Comparison of ENCODE assay signal across 9 mouse cellular contexts in the genomic region with DNA sequence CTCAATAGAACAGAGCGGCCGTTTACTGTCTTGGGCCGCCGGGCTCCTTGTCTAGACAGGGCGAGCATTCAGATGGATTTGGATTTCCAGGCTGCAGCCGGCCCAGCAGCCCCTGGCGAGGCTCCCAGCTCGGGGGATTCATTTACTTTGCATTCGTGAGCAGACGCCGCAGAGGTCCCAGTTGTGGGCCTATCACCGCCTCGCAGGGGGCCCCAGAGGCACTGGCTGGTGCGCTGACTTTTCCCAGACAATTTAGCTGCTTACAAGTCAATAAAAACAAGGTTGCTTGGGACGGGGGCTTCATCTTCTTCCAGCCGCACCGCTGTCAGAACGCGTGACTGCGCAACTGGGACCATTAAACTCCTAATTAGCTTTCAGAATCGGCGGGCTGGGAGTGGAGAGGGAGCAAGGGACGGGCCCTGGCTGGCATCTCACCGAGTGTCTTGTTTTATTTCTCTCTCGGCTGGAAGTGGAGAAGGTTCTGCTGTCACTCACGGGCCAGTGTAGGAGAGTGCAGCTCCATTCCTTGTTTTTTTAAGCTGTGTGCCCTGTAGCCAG.
DNase-seq lines count a peak whose midpoint lies in the region; ATAC-seq lines count a peak whose summit lies in the region.
"Had no signal": no experiment of that assay in that cellular context is flagged by ENCODE, and none has a peak within 500 bp of the region (broad histone marks: within the 10 kb centered on the region; RNA-seq: fewer than 3 reads in every experiment).

No protein-coding gene starts in this region.

- DNase-seq in cerebellum, adult 18-20 months: peak; percentile 9 to 10
- no peak for DNase-seq in cerebellum, adult 9-10 months
- DNase-seq in ovary, postnatal 36 days (ENCODE audit: low spot score): peak; percentile 24
- DNase-seq in ovary, postnatal 14 days (ENCODE audit: low spot score): no peak
- peak; percentile 28 for DNase-seq in lung, postnatal 14 days
- no peak for DNase-seq in spleen, adult 18-20 months

- peaks cover 67% of the 10 kb centered on the region for H3K4me1 ChIP-seq in hindbrain, embryonic 12.5 days
- peaks cover 39% of the 10 kb centered on the region for H3K4me1 ChIP-seq in stomach, embryonic 16.5 days (ENCODE audit: control insufficient read depth, insufficient read depth, low read length)

- ATAC-seq in hindbrain, embryonic 12.5 days (ENCODE audit: low FRiP score): peak; percentile 81
- ATAC-seq in stomach, embryonic 16.5 days (ENCODE audit: insufficient read depth, low FRiP score): peak; percentile 62; the same call in 1 of the 2 replicates

- peaks cover 16% of the 10 kb centered on the region for H3K27me3 ChIP-seq in hindbrain, embryonic 12.5 days
- H3K27me3 ChIP-seq in stomach, embryonic 16.5 days (ENCODE audit: control insufficient read depth, insufficient read depth, low read length): no peaks in the 10 kb centered on the region; the same call in 1 of the 2 replicates

- peak overlapping the region; percentile 48 for H3K4me2 ChIP-seq in hindbrain, embryonic 12.5 days (replicated peaks)
- H3K4me2 ChIP-seq in stomach, embryonic 16.5 days (ENCODE audit: low read depth, low read length): peak overlapping the region; percentile 49

- peak overlapping the region; percentile 72 for H3K27ac ChIP-seq in hindbrain, embryonic 12.5 days
- H3K27ac ChIP-seq in stomach, embryonic 16.5 days (ENCODE audit: low read length): peak overlapping the region; percentile 58; the same call in 1 of the 2 replicates
- H3K27ac ChIP-seq: left cerebral cortex, adult 2 months had no signal

- peaks cover 3% of the 10 kb centered on the region; the same call in 1 of the 2 replicates for H3K9me3 ChIP-seq in hindbrain, embryonic 12.5 days (replicated peaks)
- peaks cover 9% of the 10 kb centered on the region; the same call in 1 of the 2 replicates for H3K9me3 ChIP-seq in stomach, embryonic 16.5 days (replicated peaks; ENCODE audit: control insufficient read depth, low read length)

- H3K36me3 ChIP-seq in hindbrain, embryonic 12.5 days: no peaks in the 10 kb centered on the region
- no peaks in the 10 kb centered on the region for H3K36me3 ChIP-seq in stomach, embryonic 16.5 days (ENCODE audit: control insufficient read depth, insufficient read depth, low read length)

- peak overlapping the region; percentile 17 for H3K4me3 ChIP-seq in hindbrain, embryonic 12.5 days
- H3K4me3 ChIP-seq in stomach, embryonic 16.5 days (replicated peaks; ENCODE audit: low read length): peak overlapping the region; percentile 19
- H3K4me3 ChIP-seq: left cerebral cortex, adult 2 months had no signal

- peak overlapping the region; percentile 24; the same call in 1 of the 2 replicates for H3K9ac ChIP-seq in hindbrain, embryonic 12.5 days
- H3K9ac ChIP-seq in stomach, embryonic 16.5 days (ENCODE audit: low read length): peak overlapping the region; percentile 47; the same call in 1 of the 2 replicates

- 2% methylated on average over 26 of the region's 26 CpGs for whole genome bisulfite sequencing in hindbrain, embryonic 12.5 days
- 14% methylated on average over 26 of the region's 26 CpGs for WGBS in stomach, embryonic 16.5 days

Comparison
In these comparisons a context has a peak if more than half of its experiments do, and no peak if none do; other contexts are left out.
1. DNase-seq: peak in cerebellum, adult 18-20 months (2 of 2), ovary, postnatal 36 days (single experiment) and lung, postnatal 14 days (single experiment); none in cerebellum, adult 9-10 months (single experiment), ovary, postnatal 14 days (single experiment) and spleen, adult 18-20 months (0 of 2).